Mouse (Mus musculus) thymus, adult 2 months (tissue): Measurements from ENCODE around the gene Rnf186. TPM values are rescaled to one million over a fixed set of nuclear protein-coding genes. Genes with fewer than 3 reads are reported as not detected.

Source experiments
- DNase-seq: peaks from one replicate; pipeline ENCODE4 v3.0.0; 2021
- H3K27ac ChIP-seq: fragments of 200-500 bp; 2 replicates; pipeline ENCODE4 v1.5.1; 2012; ENCODE audit warnings: low read length, control low read depth; ENCODE audit not compliant: control insufficient read depth, insufficient read depth
- H3K27me3 ChIP-seq: fragments of 200-500 bp; 2 replicates; pipeline ENCODE4 v1.6.1; 2012; ENCODE audit warnings: mild to moderate bottlenecking, low read length, moderate library complexity, mixed read lengths; ENCODE audit not compliant: control insufficient read depth, insufficient read depth
- H3K36me3 ChIP-seq: fragments of 200-500 bp; 2 replicates; pipeline ENCODE4 v1.6.1; 2012; ENCODE audit warnings: mild to moderate bottlenecking, low read length, moderate library complexity; ENCODE audit not compliant: control insufficient read depth, insufficient read depth
- H3K4me1 ChIP-seq: fragments of 200-500 bp; replicated peaks from 2 replicates; pipeline ENCODE4 v1.6.1; 2012; ENCODE audit warnings: low read length; ENCODE audit not compliant: control insufficient read depth, insufficient read depth
- H3K4me3 ChIP-seq: fragments of 200-500 bp; 2 replicates; pipeline ENCODE4 v1.5.1; 2012; ENCODE audit warnings: mild to moderate bottlenecking, low read length, control low read depth, moderate library complexity; ENCODE audit not compliant: control insufficient read depth, insufficient read depth
- CTCF ChIP-seq: fragments of 200-500 bp; IDR thresholded peaks from 2 replicates; pipeline ENCODE4 v1.5.1; 2012; ENCODE audit warnings: mild to moderate bottlenecking, control low read depth, low read length, moderate library complexity, borderline replicate concordance; ENCODE audit not compliant: control insufficient read depth, poor library complexity, insufficient read depth; ENCODE audit errors: extremely low read depth
- POLR2A ChIP-seq: fragments of 200-500 bp; IDR thresholded peaks from 2 replicates; pipeline ENCODE4 v1.6.1; 2012; ENCODE audit warnings: mild to moderate bottlenecking, low read length, control low read depth, moderate library complexity; ENCODE audit not compliant: control insufficient read depth, poor library complexity, insufficient read depth; ENCODE audit errors: extremely low read depth
- WGBS: fragments of 180-500 bp; shearing (Covaris S2); methylation state at CpG from one replicate; pipeline ENCODE4 v1.1.7; 2018; 5-methylcytosine and 5-hydroxymethylcytosine counted together
- polyA plus RNA-seq: library from polyadenylated mRNA; depleted of rRNA; stranded (reverse); fragments of >200 nt; gene quantifications from 2 replicates; pipeline ENCODE4 v1.2.3, GENCODE M21; 2012; rRNA removed

Rnf186 gene
- polyA plus RNA-seq, 1 experiment: 2.3 TPM

DNA sequence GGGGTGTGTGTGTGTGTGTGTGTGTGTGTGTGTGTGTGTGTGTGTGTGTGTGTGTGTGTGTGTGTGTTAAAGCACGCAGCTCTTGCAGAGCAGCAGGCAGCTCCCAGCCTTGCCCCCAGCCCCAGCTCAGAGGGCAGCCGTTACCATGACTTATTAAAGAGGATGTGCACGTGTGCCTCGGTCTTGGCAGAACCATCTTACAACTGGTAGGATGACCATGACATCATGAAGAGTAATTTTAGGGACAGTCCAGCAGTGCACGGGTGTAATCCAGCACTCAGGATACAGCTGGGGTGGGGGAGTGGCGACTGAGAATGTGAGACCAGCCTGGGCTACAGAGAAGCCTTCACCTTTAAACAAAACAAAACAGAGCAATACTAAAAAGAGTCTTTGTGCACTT is 38.3 kb downstream of the Rnf186 start:
- Histone ChIP-seq H3K27me3 (no peaks in the 10 kb centered on the region), H3K36me3 (no peaks in the 10 kb centered on the region), H3K4me1 (no peaks in the 10 kb centered on the region), H3K4me3 (no peak overlapping the region), H3K27ac (no peak overlapping the region)
- WGBS: 86% methylated on average over 6 of the region's 6 CpGs
- no peak for DNase-seq
- TF ChIP-seq POLR2A: no peak
- TF ChIP-seq CTCF: no peak

DNA sequence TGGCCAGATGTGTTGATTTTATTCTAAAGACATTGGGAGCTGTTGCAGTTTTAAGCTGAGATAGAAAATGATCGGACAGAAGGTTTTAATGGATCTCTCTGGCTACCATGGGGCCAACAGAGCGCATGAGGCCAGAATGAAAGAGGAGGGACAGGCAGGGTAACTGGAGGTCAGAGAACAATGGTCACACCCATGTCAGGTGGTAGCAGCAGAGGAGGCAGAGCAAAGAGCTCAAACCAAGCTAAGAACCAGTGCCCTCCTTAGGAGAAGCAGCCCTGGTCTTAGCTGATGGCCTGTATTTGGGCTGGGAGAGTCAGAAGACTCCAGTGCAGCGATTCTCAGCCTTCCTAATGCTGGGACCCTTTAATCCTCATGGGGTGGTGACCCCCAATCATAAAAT is 40.4 kb downstream of the Rnf186 start:
- TF ChIP-seq CTCF (no peak), POLR2A (no peak)
- H3K36me3 ChIP-seq: no peaks in the 10 kb centered on the region
- H3K4me1 ChIP-seq: no peaks in the 10 kb centered on the region
- 95% methylated on average over 3 of the region's 3 CpGs for WGBS
- H3K4me3 ChIP-seq: no peak overlapping the region
- no peak for DNase-seq
- H3K27ac ChIP-seq: no peak overlapping the region
- H3K27me3 ChIP-seq: no peaks in the 10 kb centered on the region

- Histone ChIP-seq H3K4me1 (no peaks in the 10 kb centered on the region), H3K27ac (no peak overlapping the region), H3K36me3 (no peaks in the 10 kb centered on the region), H3K4me3 (no peak overlapping the region), H3K27me3 (no peaks in the 10 kb centered on the region)
- TF ChIP-seq CTCF (no peak), POLR2A (no peak)
- DNase-seq: no peak
- WGBS: 88% methylated on average over 6 of the region's 6 CpGs
These were observed 41.1 kb downstream of the Rnf186 start for GRCm38 (mm10) chr4:139007981-139008536.

DNA sequence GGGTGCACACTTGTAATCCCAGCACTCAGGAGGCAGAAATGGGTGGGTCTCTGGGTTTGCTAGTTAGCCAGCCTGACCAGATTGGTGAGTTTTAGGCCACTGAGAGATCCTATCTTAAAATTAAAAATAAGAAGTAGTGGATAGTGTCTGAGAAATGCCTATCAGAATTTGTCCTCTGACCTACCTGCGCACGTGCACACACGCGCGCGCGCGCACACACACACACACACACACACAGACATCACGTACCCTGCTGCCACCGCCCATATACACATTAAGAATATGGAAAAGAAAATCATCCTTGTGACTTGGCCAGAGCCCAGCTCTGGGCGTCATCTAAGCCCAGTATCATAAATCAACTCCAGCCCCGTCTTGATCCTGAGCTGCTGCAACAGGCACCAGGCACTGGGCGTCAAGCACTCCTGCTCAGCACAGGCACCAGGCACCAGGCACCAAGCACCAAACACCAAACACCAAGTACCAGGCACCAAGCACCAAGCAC is 44.3 kb downstream of the Rnf186 start:
- over 99% methylated on average over 13 of the region's 13 CpGs for WGBS
- Histone ChIP-seq H3K27ac (no peak overlapping the region), H3K36me3 (no peaks in the 10 kb centered on the region), H3K4me3 (no peak overlapping the region), H3K4me1 (no peaks in the 10 kb centered on the region), H3K27me3 (no peaks in the 10 kb centered on the region)
- TF ChIP-seq CTCF (no peak), POLR2A (no peak)
- no peak for DNase-seq

DNA sequence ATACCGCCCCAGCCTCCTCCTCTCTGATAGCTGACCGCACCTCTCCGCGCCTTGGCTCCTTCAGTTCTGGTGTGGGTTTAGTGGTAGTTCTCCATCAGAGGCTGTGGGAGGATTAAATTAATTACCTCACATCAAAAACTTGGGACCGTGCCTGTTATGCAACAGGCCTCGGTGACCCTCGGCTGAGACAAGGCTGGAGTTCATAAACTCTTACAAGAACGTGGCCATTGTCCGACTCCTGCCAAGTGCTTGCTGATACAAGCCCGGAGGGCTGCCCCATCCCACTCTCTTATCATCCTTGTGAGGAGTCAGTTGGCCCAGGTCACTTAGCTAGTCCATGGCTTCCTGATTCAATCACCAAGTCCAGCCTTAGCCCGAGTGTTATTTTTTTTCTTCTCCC is 46.4 kb downstream of the Rnf186 start:
- Histone ChIP-seq H3K27ac (no peak overlapping the region), H3K4me1 (no peaks in the 10 kb centered on the region), H3K27me3 (no peaks in the 10 kb centered on the region), H3K36me3 (no peaks in the 10 kb centered on the region), H3K4me3 (no peak overlapping the region)
- DNase-seq: no peak
- WGBS: 93% methylated on average over 11 of the region's 11 CpGs
- TF ChIP-seq POLR2A (no peak), CTCF (no peak)

- no peak overlapping the region for H3K27ac ChIP-seq
- DNase-seq: no peak
- TF ChIP-seq POLR2A: no peak
- TF ChIP-seq CTCF: peak; percentile 57; the same call in 1 of the 2 replicates
- no peaks in the 10 kb centered on the region for H3K36me3 ChIP-seq
- no peak overlapping the region for H3K4me3 ChIP-seq
- no peaks in the 10 kb centered on the region for H3K27me3 ChIP-seq
- no peaks in the 10 kb centered on the region for H3K4me1 ChIP-seq
- WGBS: 92% methylated on average over 6 of the region's 6 CpGs
These were observed 47.9 kb downstream of the Rnf186 start for GRCm38 (mm10) chr4:139014793-139015192.

Other genes with a start within 250 kb of the Rnf186 start
- not detected in 2 replicates for gene Pla2g2c, start 242.3 kb upstream of the Rnf186 start, polyA plus RNA-seq
- gene Ubxn10, start 229.9 kb upstream of the Rnf186 start, polyA plus RNA-seq: 1.1 and 2.0 TPM in 2 replicates
- gene Pla2g2f, start 209.5 kb upstream of the Rnf186 start, polyA plus RNA-seq: 2.1 and 3.1 TPM in 2 replicates
- gene Pla2g2d, start 191.4 kb upstream of the Rnf186 start, polyA plus RNA-seq: 35.0 and 54.4 TPM in 2 replicates
- gene Pla2g5, start 103.6 kb upstream of the Rnf186 start, polyA plus RNA-seq: 1.1 and 11.5 TPM in 2 replicates
- gene Gm13030, start 93.1 kb upstream of the Rnf186 start, polyA plus RNA-seq: not detected in 2 replicates
- 1.1 and 1.6 TPM in 2 replicates for gene Pla2g2e, start 89.2 kb upstream of the Rnf186 start, polyA plus RNA-seq
- gene Otud3, start 53.2 kb upstream of the Rnf186 start, polyA plus RNA-seq: 8.9 and 9.5 TPM in 2 replicates
- 30.2 and 30.7 TPM in 2 replicates for gene Tmco4, start 5.8 kb downstream of the Rnf186 start, polyA plus RNA-seq
- gene Htr6, start 108.5 kb downstream of the Rnf186 start, polyA plus RNA-seq: not detected in 2 replicates
- gene Nbl1, start 125.9 kb downstream of the Rnf186 start, polyA plus RNA-seq: 35.7 and 36.3 TPM in 2 replicates
- gene Minos1, start 164.0 kb downstream of the Rnf186 start, polyA plus RNA-seq: 38.0 and 65.3 TPM in 2 replicates
- 167 and 213 TPM in 2 replicates for gene Capzb, start 225.8 kb downstream of the Rnf186 start, polyA plus RNA-seq